Mouse (Mus musculus): ENCODE measurements around the gene Iqsec3.

Iqsec3 gene

GRCm38 (mm10) chr6:121363956-121364355 lies 109.5 kb downstream of the Iqsec3 start:
- no peak for DNase-seq

DNA sequence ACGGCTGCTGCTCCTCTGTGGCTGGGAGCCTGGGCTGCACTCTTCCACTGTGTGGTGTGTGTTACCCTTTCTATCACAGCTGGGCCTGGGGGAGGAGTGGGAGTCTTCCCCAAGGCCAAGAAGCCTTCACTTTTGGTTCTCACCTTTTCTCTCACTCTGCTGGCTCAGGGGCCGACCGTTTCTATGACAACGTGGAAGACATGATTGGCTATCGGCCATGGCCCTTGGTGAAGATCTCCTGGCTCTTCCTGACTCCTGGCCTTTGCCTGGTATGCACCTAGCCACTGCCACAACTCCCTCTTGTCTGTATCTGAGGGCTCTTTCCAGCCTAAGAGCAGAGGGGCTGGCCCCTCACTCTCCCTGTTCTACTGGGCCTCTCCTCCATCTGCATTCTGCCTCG lies 110.4 kb downstream of the Iqsec3 start:
- no peak for DNase-seq

DNA sequence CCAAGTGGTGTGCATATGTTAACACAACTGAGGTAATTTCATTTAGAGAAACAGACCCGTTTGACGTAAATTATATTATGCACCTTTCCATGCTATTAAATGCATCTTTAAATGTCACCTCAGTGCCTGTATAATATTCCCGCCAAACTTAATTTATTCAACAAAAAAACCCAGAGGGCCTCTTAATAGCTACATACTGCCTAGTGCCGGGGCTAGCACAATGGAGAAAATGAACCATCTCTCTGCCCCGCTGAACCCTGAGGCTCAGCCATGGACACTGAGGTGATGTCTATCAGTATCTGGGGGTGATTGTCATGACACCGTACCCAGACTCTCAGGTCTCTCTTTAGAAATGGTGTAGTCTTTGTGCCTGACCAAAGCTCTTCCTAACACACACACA lies 116.2 kb downstream of the Iqsec3 start:
- no peak for DNase-seq

GRCm38 (mm10) chr6:121356041-121356440 lies 117.4 kb downstream of the Iqsec3 start:
- no peak for DNase-seq

GRCm38 (mm10) chr6:121352276-121352675 lies 121.2 kb downstream of the Iqsec3 start:
- no peak for DNase-seq

GRCm38 (mm10) chr6:121346428-121346827 lies 127.0 kb downstream of the Iqsec3 start:
- DNase-seq, result no peak

DNA sequence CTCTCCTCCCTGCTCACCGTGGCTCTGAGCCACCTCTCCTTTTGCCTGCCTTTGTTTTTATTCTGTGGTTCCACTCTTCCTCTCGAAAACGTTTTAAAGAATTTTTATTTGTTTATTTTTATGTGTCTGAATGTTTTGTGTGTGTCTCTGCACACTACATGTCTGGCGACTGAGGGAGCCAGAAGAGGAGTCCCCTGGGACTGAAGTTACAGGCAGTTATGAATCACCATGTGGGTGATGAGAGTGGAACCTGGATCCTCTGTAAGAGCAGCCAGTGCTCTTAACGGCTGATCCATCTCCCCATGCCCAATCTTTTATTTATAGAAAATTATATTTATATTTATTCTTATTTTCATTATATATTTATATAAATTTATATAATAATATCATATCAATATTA lies 129.1 kb downstream of the Iqsec3 start:
- DNase-seq, result no peak

DNA sequence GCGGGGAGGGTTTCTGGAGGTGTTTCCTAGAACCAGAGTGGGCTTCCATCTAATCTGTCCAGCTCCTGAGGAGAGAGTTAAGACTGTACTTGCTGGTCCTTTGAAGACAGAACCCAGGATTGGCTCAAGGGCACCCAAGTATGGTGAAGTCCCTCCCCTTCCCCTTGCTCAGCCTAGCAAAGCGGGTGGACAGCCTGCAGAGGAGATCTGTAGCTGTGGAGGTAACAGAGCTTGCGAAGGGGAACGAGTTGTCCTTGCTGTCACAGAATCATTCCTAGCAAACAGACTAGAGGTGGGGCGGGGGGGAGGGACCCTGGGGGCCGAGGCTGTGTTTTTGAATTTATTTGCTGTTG lies 129.7 kb downstream of the Iqsec3 start:
- no peak for DNase-seq

GRCm38 (mm10) chr6:121343026-121343770 lies 130.3 kb downstream of the Iqsec3 start, which contains the start of gene Slc6a12:
Gene Slc6a12 (plus strand): TSS chr6:121343076.
- no peak for DNase-seq

DNA sequence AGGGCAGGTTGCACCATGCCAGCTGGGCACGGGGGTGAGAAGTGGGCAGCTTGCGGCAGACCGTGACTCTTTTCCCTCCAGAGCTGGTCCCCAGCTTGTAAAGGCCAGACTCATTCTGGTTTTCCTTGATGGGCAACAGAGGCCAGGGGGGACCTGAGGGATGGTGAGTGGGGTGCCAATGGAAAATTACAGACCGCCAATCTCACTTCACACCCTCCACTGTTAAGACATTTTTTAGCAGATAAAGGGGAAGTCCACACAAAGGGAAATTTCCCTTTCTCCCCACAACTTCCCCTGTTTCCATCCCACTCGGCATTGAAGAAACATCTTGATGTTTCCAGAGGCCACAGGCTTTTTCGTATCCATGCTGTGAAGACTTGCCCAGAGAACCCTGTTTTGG lies 131.8 kb downstream of the Iqsec3 start:
- no peak for DNase-seq

DNA sequence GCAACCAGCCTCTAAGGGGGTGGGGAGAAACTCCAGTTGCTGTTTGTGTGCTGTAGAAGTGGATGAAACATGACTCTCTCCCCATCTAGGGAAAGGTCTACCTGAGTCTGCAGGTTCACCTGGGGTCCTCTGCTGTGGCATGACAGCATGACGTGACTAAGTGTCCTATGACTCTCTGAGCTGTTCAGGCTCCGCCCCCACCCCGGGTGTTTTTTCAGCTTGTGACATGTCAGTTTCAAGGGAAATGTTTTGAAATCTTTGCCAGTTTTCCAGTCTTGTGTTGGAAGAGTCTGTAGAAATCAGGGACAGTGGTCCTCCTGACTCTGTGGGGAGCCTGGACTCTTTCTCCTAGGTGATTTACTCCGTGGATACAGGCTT lies 135.0 kb downstream of the Iqsec3 start:
- DNase-seq, result no peak

- peak; percentile 90 for DNase-seq
Measured at GRCm38 (mm10) chr6:121337770-121338518, 135.5 kb downstream of the Iqsec3 start.

GRCm38 (mm10) chr6:121337229-121337628 lies 136.2 kb downstream of the Iqsec3 start:
- DNase-seq, result no peak

DNA sequence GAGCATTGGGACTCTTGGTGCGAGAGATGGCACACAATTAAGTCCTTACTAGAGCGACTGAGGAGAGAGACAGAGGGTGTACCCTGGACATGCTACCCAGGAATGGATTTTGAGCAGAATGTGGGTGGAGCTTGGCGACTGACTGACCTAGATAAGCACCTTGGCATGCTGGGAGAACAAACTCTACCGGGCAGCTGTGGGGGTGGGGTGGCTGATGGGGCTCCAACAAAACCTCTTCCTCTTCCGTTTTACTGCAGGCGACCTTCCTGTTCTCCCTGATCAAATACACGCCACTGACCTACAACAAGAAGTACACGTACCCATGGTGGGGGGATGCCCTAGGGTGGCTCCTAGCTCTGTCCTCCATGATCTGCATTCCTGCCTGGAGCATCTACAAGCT lies 136.9 kb downstream of the Iqsec3 start:
- DNase-seq, result no peak

DNA sequence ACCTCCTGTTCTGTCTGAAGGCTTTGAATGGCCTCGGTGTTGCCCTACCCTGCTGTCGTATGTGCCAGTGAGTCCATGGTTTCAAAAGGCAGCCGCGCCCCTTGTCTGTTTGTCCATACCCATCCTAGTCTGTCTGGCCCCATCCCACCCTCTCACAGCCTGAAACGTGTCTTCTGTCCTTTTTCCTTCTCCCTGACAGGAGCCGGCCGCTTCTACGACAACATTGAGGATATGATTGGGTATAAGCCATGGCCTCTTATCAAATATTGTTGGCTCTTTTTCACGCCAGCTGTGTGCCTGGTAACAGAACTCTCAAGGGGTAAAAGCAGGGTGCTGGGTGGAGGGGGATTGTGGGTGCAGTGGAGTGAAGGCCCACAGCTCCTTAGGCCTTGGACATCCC lies 137.6 kb downstream of the Iqsec3 start:
- no peak for DNase-seq

DNA sequence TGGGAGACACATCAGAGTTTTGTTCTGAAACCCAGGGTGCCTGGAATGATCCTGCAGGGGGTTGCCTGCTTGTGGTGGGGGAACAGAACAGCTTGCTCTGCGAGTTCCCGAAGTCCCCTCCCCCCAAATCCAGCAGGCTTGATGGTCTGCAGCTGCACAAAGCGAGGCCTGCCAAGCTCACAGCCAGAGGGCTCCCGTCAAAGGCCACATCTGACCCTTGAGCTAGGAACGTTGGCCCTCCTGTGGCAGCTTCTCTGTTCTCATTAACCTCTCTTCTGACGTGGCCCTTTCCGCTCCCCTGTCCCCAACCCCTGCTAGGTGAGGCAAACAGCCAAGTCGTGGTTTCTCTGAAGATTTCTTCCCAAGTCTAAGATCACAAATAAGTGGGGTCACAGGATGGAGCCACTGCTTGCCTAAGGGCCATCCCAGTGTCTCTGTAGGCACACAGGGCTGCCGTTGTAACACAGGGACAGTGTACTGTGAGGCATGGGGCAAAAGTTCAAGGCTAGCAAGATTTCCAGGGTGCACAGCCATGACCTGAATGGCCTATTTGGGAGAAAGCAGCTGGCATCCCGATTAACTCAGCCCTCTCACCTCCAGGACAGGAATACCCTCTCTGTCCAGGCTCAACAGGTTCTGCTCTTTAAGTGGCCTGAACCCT lies 143.5 kb downstream of the Iqsec3 start:
- peak; percentile 82 for DNase-seq

- DNase-seq, result no peak
Measured at GRCm38 (mm10) chr6:121328417-121328884, 145.0 kb downstream of the Iqsec3 start.

DNA sequence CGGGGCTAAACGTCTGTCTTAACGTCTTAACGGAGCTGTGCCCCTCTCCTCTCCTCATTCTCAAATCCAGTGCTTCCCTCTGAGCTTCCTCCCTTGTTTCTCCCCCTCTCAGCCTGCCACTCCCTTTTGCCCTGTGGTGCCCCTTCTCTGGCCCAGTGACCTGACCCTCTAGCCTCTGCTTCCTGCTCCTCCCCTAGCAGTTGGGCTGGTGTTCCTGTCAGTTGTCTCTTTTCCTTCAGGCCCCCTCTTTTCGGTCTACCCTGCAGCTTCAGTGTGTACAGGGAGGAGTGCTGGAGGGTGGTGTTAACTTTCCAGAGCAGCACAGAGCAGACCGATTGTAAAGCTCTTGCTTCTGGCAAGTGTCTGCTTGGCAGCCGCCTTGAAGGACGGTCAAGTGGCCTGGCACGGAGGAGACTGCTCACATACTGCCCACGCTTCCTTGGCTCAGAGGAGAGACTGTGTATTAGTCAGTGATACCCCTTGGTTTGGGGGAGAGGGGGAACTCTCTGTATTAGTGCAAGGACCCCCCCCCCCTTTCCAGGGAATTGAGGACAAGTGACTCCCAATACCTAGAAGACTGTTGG lies 146.9 kb downstream of the Iqsec3 start:
- DNase-seq, result peak; percentile 42

DNA sequence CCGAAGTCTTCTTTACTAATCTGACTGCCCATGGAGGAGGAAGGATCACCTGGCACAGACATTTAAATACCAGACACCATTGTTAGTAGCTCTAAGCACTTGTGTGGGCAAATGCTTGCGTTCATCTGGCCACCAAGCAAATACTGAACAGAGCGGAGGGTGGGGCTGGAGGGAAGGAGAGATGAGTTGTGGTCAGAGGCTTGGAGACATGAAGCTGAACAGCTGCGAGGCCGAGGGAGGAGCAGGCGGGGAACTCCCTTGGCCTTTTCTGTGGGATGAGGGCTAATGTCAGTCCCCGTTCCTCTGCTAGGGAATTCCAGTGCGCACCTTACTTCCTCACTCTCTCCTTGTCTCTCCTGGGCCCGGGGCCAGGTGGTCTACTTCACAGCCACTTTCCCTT lies 147.7 kb downstream of the Iqsec3 start:
- no peak for DNase-seq

- no peak for DNase-seq
Measured at GRCm38 (mm10) chr6:121325298-121325697, 148.2 kb downstream of the Iqsec3 start.
